Mouse (Mus musculus) left cerebral cortex, postnatal 10 days (tissue): ENCODE measurements around the gene Olfr1. TPM values are rescaled to one million over a fixed set of nuclear protein-coding genes. Genes with fewer than 3 reads are reported as not detected.

ENCODE experiments used
- DNase-seq, 2 experiments: peaks; one replicate each; pipeline ENCODE4 v3.0.0; 2021 to 2022; ENCODE audit warnings: low spot score in 2 of 2, mixed read lengths in 1 of 2; ENCODE audit errors: extremely low spot score in 1 of 2
- intact Hi-C: fragments of 180-260 bp; cut with DNase I; formaldehyde crosslinking; loops from one replicate; pipeline ENCODE4 v1.15.1; 2025
- total RNA-seq, 2 experiments: library from RNA; stranded (reverse); gene quantifications; 2 replicates each; pipeline ENCODE4 v1.2.3; 2021

The Olfr1 gene
- not detected for total RNA-seq

DNA sequence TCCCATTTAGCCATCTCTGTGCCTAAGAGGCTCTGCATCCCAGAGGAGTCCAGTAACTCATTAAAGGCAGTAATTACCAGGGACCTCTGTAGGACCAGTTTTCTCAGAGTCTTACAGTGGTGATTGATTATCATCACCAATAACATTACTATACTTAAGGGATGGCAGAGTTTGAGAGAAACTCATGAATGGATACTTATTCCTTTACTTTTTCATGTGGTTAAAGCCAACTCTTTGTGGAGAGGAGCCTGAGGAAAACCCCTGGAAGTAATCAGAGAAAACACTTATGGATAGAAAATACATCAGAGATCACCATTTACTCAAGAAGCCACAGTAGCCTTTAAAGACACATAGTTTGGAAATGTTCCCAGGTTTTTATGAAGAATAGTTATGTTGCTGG is at the start of gene Olfr1:
Gene Olfr1 (minus strand): TSS at position 101 of the 400 bp plus-strand sequence.
- intact Hi-C loops = no loop called here
- DNase-seq = no peak

- intact Hi-C loops = no loop called here
- no peak for DNase-seq
These were observed 29.0 kb upstream of the Olfr1 start, which contains the start of gene Olfr378 for GRCm38 (mm10) chr11:73428377-73428776. Gene Olfr378 (minus strand): TSS chr11:73428477.

DNA sequence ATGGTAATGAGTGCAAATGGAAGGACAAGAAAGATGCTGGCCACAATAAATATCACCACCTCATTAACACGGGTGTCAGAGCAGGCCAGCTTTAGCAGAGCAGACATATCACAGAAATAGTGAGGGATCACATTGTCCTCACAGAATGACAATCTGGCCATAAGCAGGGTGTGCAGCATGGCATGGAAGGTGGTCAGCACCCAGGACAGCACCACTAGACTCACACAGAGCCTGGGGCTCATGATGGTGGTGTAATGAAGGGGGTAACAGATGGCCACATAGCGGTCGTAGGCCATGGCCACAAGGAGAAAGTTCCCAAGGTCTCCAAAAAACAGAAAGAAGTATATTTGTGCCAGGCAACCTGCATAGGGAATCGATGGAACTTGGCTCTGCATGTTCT is 4.0 kb downstream of the Olfr1 start:
- intact Hi-C loops = no loop called here

GRCm38 (mm10) chr11:73370946-73371345 is 28.5 kb downstream of the Olfr1 start, which contains the start of gene Olfr376:
Gene Olfr376 (plus strand): TSS chr11:73371246.
- intact Hi-C loops = no loop called here
- no peak for DNase-seq

More for the DNA sequence above, 4.0 kb downstream of the Olfr1 start:
- no peak for DNase-seq

- intact Hi-C loops = no loop called here
- no peak for DNase-seq
These were observed 48.9 kb downstream of the Olfr1 start, which contains the start of gene Olfr20 for GRCm38 (mm10) chr11:73350483-73350882. Gene Olfr20 (plus strand): TSS chr11:73350783.

Other genes with a start within 250 kb of the Olfr1 start
- gene P2rx5, start 239.2 kb downstream of the Olfr1 start, total RNA-seq = under 1 TPM; 0.32 to 0.54 TPM
- gene Emc6, start 222.6 kb downstream of the Olfr1 start, total RNA-seq = 10 to 100 TPM; 59.7 to 65.4 TPM
- gene Tax1bp3, start 222.5 kb downstream of the Olfr1 start, total RNA-seq = 10 to 100 TPM; 18.2 to 20.2 TPM
- gene Ctns, start 200.6 kb downstream of the Olfr1 start, total RNA-seq = 10 to 100 TPM; 17.6 to 18.2 TPM
- 1 to 10 TPM; 2.1 to 3.0 TPM for gene Shpk, start 200.2 kb downstream of the Olfr1 start, total RNA-seq
- gene Trpv1, start 165.3 kb downstream of the Olfr1 start, total RNA-seq = under 1 TPM; 0.32 to 0.43 TPM
- gene Trpv3, start 132.2 kb downstream of the Olfr1 start, total RNA-seq = under 1 TPM; 0.73 to 0.79 TPM
- gene Aspa, start 70.0 kb downstream of the Olfr1 start, total RNA-seq = 1 to 10 TPM; 3.3 to 4.2 TPM
- not detected for gene Gm49340, start 69.9 kb downstream of the Olfr1 start, total RNA-seq
- under 1 TPM in 1 of 2 experiments, not detected in 1; 0.28 TPM for gene Spata22, start 69.9 kb downstream of the Olfr1 start, total RNA-seq
- gene Olfr20, start 48.8 kb downstream of the Olfr1 start, total RNA-seq = not detected
- not detected for gene Olfr376, start 28.4 kb downstream of the Olfr1 start, total RNA-seq
- gene Olfr378, start 28.9 kb upstream of the Olfr1 start, total RNA-seq = not detected
- gene Olfr380, start 57.9 kb upstream of the Olfr1 start, total RNA-seq = not detected
- gene Olfr381, start 92.0 kb upstream of the Olfr1 start, total RNA-seq = not detected
- gene Olfr382, start 117.6 kb upstream of the Olfr1 start, total RNA-seq = not detected
- not detected for gene Olfr385, start 193.4 kb upstream of the Olfr1 start, total RNA-seq
- not detected for gene Olfr384, start 199.0 kb upstream of the Olfr1 start, total RNA-seq